Mouse (Mus musculus) hindlimb bud, embryonic 11.5 days (tissue): Measurements from ENCODE around the gene Arpc4.
"Not testable (repeated sequence)": the region's sequence is repeated elsewhere in the genome, so short reads cannot be mapped to it uniquely, and the experiment has no call there.

ENCODE experiments used
- DNase-seq: peaks from one replicate; pipeline ENCODE4 v3.0.0-alpha.2; 2012; ENCODE audit warnings: low read depth, low spot score; ENCODE audit errors: extremely low spot score

Arpc4 gene

DNA sequence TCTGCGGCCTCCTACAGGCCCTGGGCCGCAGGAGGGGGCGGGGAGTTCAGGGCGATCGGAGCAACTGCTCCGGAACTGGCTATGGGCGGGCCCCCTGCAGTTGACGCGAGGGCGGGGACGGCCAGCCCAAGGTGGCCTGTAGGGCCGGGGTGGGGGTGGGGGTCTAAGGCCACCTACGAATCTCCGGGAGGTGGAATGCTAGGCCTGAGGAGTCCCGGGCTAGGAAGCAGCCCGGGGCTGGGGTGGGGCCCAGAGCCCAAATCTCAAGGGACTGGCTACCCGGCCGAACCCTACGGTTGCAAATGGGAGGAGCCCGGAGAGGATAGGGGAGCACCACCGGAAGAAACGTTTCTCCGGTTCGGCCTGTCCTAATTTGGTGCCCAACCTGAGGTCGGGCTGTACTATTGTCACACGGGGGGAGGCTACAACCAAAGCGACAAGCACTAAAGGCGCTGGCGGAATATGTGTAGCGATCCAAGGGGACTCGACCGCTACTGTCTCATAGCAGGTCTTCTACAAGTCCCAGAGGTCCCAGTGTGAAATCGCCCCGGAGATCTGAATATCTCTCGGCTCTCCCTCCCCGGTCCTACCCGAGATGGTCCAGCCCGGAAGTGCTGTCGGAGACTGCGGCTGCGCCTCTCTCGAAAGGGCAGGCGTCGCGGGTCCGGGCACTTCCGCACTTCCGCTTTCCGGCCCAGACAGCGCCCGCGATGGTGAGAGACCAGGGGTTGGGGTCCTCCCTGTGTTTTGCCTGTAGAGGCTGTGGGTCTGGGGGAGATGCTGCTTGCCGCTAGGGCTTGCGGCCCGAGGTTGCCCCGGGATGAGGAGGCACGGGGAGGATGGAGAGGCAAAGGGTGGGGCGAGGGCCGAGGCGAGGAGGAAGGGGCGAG is at the start of gene Arpc4, which contains the start of gene Tada3:
Gene Arpc4 (plus strand): TSS at position 620 of the 890 bp plus-strand sequence.
Gene Tada3 (minus strand): TSS at position 388 of the 890 bp plus-strand sequence.
- DNase-seq = peak; percentile 95

DNA sequence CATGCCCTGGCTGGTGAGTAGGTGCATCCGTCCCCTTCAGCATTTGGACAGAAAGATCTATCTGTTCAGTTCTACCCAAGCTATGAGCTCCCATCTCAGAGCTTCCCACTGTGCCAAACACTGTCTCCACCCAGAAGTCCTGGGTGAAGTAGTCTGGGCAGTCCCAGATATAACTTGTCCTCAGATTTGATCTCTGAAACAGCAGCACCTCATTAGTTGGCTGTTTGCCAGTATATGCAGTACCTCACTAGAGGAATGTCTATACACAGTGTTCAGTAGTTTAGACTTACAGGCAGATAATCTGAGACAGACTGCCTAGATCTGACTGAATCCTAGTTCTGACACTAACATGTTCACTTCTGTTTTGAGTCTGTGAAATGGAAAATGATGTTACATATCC is 48.5 kb upstream of the Arpc4 start:
- DNase-seq = no peak

DNA sequence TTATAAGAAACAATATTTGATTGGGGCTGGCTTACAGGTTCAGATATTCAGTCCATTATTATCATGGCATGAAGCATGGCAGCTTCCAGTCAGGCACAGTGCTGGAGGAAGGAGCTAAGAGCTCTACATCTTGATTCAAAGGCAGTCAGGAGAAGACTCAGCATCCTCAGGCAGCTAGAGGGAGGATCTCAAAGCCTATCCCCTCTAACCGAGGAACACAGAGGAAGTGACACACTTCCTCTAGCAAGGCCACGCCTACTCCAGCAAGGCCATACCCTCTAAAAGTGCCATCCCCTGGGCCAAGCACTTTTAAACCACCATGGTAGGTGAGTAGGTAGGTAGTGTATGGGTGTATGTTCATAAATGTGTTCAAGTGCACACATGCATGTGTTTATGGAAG is 47.4 kb upstream of the Arpc4 start:
- no peak for DNase-seq

DNA sequence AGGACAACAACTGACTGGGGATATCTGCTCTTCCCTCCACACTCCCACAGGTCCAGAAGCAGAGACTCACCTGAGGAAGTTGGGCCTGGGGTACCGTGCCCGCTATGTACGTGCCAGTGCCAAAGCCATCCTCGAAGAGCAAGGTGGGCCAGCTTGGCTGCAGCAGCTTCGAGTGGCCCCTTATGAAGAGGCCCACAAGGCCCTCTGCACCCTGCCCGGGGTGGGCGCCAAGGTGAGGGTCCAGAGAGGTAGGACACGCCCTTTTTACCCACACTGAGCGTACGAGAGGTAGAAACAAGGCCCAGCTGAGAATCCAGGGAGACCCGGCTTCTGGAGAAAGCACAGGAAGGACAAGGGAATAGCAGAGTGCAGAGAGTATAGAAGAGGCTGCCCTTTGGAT is 46.2 kb upstream of the Arpc4 start:
- no peak for DNase-seq

DNA sequence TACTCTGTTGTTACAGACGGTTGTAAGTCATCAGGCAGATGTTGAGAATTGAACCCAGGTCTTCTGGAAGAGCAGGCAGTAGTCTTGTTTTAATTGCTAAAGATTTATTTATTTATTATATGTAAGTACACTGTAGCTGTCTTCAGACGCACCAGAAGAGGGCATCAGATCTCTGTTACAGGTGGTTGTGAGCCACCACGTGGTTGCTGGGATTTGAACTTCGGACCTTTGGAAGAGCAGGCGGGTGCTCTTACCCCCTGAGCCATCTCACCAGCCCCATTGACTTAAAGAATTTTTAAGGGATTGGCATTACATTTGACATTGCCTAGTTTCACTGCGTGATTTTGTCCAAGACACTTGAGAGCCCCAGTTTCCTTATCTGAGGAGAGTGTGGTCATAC is 45.2 kb upstream of the Arpc4 start:
- DNase-seq = not testable (repeated sequence)

DNA sequence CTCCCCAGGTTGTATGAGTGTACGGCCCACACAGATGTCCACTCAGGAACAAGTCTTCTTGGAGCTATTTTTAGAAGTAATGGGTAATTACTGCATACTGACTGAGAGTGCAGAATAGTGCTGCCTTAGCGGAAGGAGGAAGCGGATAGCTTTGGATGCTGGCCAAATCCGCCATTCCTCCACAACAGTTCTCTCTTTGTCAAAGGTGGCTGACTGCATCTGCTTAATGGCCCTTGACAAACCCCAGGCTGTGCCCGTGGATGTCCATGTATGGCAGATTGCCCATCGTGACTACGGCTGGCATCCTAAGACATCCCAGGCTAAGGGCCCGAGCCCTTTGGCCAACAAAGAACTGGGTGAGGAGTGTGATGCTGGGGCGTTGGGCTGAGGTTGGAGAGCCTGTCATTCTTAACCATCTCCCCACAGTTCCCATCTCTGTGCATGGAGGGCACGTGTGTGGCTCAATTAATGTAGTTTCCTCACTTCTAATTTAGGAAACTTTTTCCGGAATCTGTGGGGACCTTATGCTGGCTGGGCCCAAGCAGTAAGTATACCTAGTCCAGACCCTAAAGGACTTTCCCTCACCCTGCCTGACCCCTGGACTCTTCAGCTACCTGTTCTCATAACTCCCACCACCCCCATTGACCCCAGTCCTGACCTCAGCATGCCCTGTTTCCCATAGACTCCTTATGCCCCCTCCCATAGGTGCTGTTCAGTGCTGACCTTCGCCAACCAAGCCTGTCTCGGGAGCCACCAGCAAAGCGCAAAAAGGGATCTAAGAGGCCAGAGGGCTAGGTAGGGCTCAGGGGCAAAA is 44.6 kb upstream of the Arpc4 start:
- DNase-seq = no peak

DNA sequence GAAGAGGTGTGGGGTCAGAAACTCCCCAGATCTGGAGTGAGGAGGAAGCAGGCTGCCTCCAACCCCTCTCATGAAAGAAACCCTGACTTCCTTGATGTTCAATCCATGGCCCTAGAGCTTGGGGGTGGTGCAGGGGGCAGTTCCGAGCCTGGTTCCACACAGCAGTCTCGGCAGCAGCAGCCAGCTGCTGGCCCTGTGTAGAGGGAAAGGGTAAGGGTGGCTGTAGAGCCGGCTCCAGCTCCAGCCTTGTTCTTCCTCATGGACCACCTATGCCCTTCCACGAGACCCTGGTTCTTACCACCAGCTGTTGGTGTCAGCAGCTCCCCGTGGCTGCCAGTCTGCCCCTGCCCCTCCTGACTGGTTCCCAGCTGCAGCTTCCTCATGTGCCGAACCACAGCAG is 43.7 kb upstream of the Arpc4 start:
- no peak for DNase-seq

DNA sequence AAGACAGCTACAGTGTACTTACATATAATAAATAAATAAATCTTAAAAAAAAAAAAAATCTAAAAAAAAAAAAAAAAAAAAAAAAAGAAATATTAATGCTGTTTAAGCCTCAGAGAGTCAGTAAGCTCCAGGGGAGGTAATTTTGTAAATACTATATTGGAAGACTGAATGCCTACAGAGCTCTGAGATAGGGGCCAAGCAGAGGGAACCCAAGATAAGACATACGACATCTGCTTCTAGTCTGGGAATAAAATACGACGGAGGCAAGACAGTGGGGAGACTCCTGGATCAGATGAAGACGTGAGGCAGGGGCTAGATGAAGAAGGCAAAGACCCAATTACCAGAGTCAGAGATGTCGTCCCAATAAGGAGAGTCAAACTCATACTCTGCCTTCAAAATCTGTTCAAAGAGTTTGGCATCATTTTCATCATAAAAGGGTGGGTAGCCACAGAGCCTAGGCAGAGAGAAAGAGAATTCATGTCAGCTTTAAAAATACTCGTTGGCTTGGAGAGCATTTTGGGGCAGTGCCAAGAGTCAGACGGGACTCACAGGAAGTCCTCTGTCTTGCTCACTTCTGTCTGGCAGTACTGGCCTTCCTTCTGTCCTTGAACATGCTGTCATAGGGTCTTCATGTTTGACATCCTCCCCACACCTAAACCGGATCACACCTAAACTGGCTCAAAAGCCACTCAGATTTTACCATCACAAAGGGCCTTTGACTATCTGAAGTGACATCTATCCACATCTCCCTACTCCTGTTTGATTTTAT is 40.9 kb upstream of the Arpc4 start:
- DNase-seq = no peak

DNA sequence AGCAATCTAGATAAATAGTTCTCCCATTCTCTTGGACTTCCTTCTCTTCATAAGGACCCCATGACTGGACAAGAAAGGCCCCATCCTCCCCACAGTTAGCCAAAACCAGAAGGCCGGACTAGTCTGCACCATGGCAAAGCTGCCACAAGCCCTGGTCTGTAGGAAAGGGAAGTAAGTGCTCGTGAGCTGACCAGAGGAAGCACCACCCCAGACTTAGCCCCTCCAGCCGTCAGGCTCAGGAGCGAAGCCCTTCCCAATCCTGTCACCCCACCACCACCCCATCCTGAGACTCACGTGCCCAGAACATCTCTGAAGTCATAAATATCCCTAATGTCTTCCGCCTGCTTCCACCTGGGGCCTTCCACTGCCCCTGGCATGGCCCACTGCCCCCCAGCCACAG is 36.3 kb upstream of the Arpc4 start:
- DNase-seq = no peak

DNA sequence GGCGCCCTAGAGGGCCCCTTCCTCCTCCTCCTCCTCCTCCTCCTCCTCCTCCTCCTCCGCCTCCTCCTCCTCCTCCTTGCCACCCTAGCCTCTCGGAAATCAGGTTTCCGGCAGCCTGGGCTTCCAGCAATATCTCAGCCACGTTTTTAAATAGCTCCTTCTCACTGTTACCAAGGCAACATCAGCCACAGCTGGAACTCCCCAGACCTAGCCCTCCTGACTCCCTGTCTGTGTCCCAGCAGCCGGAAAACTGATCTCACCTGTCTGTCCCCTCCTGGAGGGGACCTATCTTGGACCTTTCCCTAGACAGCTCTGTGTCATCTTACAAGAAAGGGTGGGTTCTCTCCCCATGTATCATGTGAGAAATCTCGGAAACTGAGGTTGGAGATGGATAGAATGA is 35.6 kb upstream of the Arpc4 start:
- DNase-seq = no peak

DNA sequence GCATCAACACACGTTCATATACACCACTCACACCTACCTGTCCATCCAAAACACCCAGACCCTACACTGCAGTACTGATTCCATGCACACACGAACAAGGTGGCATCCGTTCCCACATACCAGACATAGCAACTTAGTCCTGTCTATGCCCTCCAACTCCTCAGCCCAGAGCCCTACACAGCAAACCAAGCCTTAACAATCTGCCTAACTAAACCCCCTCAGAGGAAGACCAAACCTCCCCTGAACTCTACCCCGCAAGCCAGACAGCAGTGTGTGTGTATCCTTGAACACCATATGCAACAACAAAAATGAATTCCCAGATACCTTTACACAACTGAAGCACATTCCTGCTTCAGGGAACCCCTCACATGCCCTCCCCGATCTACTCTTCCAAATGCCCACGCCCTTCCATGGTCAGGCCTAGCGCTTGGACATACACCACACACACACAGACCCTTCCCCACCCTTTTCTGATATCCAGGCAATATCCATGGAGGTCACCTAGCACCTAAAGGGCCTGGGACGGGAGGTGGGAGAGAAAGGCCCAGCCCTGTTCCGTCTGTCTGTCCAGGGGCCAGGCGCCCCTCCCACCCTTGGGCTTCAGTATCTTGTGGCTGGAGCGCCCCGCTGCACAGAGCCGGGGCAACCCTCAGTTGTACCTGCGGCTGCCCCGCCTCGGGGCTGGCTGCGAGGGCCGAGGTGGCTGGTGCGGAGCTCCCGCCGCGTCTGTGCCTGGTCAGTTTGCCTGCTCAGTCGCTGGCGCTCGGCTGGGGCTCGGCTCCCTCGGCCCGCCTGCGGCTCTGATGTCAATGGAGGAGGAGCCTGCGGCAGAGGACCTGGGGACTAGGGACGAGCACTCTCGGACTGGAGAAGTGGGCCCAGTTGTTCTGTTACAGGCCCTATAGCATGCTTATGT is 34.5 kb upstream of the Arpc4 start, which contains the start of gene Camk1:
Gene Camk1 (minus strand): TSS at position 808 of the 916 bp plus-strand sequence.
- DNase-seq = no peak

DNA sequence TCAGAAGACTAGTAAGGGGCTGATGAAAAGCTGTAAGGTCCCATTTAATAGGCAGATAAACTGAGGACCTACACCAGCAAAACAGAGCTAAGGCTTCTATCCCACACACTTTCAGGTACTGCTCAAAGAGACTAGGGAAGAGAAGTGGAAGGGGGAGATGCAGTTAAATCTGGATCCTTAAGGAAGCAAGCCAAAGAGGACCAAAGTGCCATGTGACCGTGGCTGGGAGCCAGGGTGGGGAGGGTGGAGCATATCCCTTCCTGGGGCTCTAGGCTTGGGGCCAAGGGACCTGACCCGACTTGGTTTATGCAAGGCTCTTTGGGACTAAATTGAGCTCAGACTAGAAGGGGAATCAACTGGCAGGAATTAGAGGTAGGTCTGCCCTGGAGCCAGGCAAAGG is 33.6 kb upstream of the Arpc4 start:
- DNase-seq = no peak

DNA sequence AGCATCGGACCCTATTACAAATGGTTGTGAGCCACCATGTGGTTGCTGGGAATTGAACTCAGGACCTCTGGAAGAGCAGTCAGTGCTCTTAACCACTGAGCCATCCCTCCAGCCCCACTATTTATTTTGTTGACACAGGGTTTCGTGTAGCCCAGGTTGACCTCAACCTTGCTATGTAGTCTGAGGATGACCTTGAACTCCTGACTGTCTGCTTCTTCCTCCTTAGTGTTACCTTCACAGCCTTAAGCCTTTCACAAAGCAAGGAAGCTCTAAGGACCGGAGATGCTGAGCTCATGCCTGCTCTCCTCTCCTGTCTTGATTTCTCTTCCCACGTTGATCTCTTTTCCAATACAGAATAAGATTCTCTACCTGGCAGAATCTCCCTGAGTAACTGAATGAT is 31.0 kb upstream of the Arpc4 start:
- DNase-seq = no peak

DNA sequence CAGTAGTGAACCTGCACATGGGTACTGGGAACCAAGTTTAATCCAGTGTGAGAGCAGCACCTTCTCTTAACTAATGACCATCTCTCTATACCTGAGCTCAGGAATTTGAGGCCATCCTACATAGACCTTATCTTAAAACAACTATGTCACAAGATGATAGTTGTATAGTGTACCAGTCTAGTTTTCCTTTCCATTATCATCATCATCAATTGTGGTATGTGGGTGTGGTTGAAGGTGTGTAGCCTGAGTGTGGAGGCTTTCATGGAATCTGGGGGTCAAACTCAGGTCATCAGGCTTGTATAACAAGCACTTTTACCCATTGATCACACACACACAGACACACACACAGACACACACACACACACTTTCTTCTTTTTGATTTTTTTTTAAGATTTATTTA is 27.4 kb upstream of the Arpc4 start:
- DNase-seq = no peak

DNA sequence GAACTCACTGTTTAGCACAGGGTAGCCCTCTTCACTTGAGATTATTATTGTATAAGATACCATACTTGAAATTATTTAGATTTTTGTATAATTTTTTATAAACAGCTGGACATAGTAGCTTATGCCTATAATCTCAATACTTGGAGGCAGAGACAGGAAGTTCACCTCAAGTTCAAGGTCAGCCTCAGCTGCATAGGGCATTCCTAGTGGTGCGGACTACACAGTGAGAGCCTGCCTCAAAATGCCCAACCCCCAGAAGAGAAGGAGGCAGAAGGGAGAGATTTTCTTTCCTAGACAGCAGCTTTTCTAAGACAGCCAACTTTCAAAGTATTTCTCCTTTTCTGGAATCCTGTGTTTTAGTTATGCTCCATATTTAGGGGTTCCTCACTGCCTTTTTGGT is 26.8 kb upstream of the Arpc4 start:
- DNase-seq = no peak

DNA sequence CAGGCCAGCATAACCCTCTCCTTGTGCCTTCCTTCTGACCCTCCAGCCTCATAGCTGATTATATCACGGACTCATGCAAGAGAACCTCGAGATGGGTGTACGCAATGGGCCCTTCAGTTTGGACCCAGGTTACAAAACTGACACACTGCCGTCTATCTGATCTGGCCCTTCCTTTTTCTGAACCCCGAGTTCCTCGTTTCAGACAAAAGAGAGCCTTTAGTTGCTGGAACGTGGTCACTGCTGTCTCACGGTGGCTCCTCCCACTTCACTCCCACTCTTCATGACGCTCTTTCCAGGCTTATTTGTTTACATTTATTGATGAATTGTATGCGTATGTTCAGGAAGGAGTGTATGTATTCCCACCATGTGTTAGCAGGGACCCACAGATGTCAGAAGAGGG is 26.3 kb upstream of the Arpc4 start:
- no peak for DNase-seq

DNA sequence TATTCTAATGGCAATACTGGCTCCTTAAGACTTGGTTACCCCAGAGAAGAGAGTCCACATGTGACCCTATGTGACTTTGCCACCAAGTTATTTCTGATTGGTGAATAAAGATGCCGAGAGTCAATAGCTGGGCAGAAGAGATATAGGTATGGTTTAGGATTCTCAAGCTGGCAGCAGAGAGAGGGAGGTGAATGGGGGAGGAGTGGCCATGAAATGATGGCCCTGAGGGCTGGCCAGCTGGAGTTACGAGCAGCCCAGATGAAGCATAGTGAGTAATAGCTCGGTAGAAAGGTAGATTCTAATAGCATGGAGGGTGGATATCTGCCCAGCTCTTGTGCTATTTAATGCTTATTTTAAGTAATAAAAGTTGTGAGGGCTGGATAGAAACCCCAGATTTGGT is 25.1 kb upstream of the Arpc4 start:
- DNase-seq = no peak

DNA sequence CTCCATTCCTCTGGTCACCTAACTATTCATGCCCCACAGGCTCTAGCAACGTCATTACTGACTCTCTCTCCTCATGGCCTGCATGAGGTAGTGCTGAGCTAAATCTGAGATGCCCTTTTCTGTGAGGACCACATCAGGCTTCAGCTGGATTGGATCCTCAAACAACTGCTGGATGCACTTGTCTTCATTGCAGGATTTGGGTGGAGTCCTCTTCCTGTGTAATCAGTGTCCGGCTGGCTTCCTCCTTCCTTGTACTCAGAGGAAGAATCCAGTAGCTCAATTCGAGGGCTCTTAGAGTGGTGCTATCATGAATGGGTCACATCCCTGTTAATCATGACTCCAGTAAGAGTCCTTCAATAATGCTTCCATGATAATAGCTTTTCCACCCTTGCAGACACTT is 24.2 kb upstream of the Arpc4 start:
- DNase-seq = no peak

DNA sequence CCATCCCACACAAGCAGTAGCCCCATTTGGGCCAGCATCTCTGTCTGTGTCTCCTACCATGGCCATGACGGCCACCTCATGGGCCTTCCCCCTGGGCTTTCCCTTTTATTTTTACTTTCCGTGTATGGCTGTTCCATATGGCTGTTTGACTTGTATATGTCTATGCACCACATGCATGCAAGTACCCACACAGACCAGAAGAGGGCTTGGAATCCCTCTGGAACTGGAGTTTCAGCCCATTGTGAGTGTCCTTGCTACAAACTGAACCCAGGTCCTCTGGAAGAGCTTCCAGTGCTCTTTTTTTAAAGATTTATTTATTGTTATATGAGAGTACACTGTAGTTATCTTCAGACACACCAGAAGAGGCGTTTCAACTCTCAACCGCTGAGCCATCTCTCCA is 16.4 kb upstream of the Arpc4 start:
- DNase-seq = no peak

DNA sequence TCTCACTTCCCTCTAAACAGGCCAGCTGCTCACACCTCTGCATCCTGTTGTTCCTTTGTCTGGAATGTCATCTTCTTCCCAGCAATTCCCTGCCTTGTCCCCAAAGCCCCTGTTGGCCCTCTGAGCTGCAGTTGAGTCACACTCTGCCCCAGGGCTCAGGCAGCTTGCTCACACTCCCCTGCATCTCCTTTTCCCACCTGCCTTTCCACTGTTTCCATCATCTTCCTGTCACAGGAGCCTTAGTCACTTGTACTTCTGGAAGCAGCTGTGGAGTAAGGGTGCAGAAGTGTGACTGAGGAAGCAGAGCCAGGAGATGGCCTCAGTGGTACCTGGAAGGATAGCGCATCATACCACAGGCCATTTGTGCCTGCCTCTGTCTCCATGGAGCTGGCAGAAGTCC is 15.7 kb upstream of the Arpc4 start:
- DNase-seq = no peak
